Mouse (Mus musculus) MEL (cell line): ENCODE data around the gene Kcnh3. TPM values are rescaled to one million over a fixed set of nuclear protein-coding genes. Genes with fewer than 3 reads are reported as not detected.
"Not testable (repeated sequence)": the region's sequence is repeated elsewhere in the genome, so short reads cannot be mapped to it uniquely, and the experiment has no call there.

Experiments
- DNase-seq: peaks from one replicate; pipeline ENCODE4 v3.0.0; 2011; ENCODE audit warnings: low read depth, low spot score
- H3K27ac ChIP-seq: 2 replicates; pipeline ENCODE4 v1.5.1; 2012; ENCODE audit warnings: low read depth, mild to moderate bottlenecking, control low read depth, low read length, moderate library complexity; ENCODE audit not compliant: control insufficient read depth
- H3K27me3 ChIP-seq, 2 experiments: fragments of 150-350 bp in 1 of 2; sonication (generic) in 1 of 2; 2 replicates each; pipeline ENCODE4 v1.6.1; 2012; ENCODE audit warnings: low read length in 2 of 2, mild to moderate bottlenecking in 2 of 2, improper control_type of control experiment in 1 of 2, moderate library complexity in 1 of 2; ENCODE audit not compliant: insufficient read depth in 2 of 2, control insufficient read depth in 1 of 2
- H3K36me3 ChIP-seq, 2 experiments: 2 replicates each; pipeline ENCODE4 v1.6.1; 2012 to 2014; ENCODE audit warnings: low read length in 2 of 2, improper control_type of control experiment in 1 of 2, inconsistent platforms in 1 of 2, mild to moderate bottlenecking in 1 of 2; ENCODE audit not compliant: insufficient read depth in 2 of 2, control insufficient read depth in 1 of 2
- H3K4me1 ChIP-seq, 2 experiments: fragments of 150-350 bp in 1 of 2; sonication (generic) in 1 of 2; 2 replicates each; pipeline ENCODE4 v1.6.1; 2012; ENCODE audit warnings: low read length in 2 of 2, improper control_type of control experiment in 1 of 2, mild to moderate bottlenecking in 1 of 2; ENCODE audit not compliant: insufficient read depth in 2 of 2, control insufficient read depth in 1 of 2
- H3K4me3 ChIP-seq, 2 experiments: fragments of 150-350 bp in 1 of 2; sonication (generic) in 1 of 2; 2 replicates each; pipeline ENCODE4 v1.5.1; 2012; ENCODE audit warnings: low read depth in 2 of 2, low read length in 2 of 2, mild to moderate bottlenecking in 2 of 2, moderate library complexity in 2 of 2, control low read depth in 1 of 2, improper control_type of control experiment in 1 of 2; ENCODE audit not compliant: control insufficient read depth in 1 of 2, insufficient read depth in 1 of 2
- H3K79me2 ChIP-seq: 2 replicates; pipeline ENCODE4 v1.6.1; 2012; ENCODE audit warnings: mild to moderate bottlenecking, low read length, moderate library complexity; ENCODE audit not compliant: control insufficient read depth, poor library complexity, insufficient read depth
- H3K9ac ChIP-seq: 2 replicates; pipeline ENCODE4 v1.6.1; 2012; ENCODE audit warnings: low read depth, mild to moderate bottlenecking, control low read depth, low read length, moderate library complexity; ENCODE audit not compliant: control insufficient read depth, poor library complexity, severe bottlenecking
- H3K9me3 ChIP-seq: fragments of 150-350 bp; sonication (generic); replicated peaks from 2 replicates; pipeline ENCODE4 v1.6.1; 2012; ENCODE audit warnings: mild to moderate bottlenecking, low read length, improper control_type of control experiment, moderate library complexity; ENCODE audit not compliant: insufficient read depth
- BHLHE40 ChIP-seq: IDR thresholded peaks from 2 replicates; pipeline ENCODE4 v1.6.1; 2012; ENCODE audit warnings: low read depth, mild to moderate bottlenecking, inconsistent platforms, low read length, improper control_type of control experiment, borderline replicate concordance
- CHD1 ChIP-seq: IDR thresholded peaks from 2 replicates; pipeline ENCODE4 v1.6.1; 2012; ENCODE audit warnings: low read depth, mild to moderate bottlenecking, inconsistent platforms, low read length, improper control_type of control experiment
- E2F4 ChIP-seq: IDR thresholded peaks from 2 replicates; pipeline ENCODE4 v1.6.1; 2011; ENCODE audit warnings: low read depth, low read length, improper control_type of control experiment, borderline replicate concordance
- ELF1 ChIP-seq: IDR thresholded peaks from 2 replicates; pipeline ENCODE4 v1.6.1; 2014; ENCODE audit warnings: low read depth, mild to moderate bottlenecking, inconsistent platforms, low read length, improper control_type of control experiment, moderate library complexity
- EP300 ChIP-seq, 2 experiments: IDR thresholded peaks; 2 replicates each; pipeline ENCODE4 v1.6.1; 2011; ENCODE audit warnings: improper control_type of control experiment in 2 of 2, low read length in 2 of 2, low read depth in 1 of 2, mild to moderate bottlenecking in 1 of 2
- GABPA ChIP-seq: IDR thresholded peaks from 2 replicates; pipeline ENCODE4 v1.6.1; 2012; ENCODE audit warnings: low read depth, mild to moderate bottlenecking, inconsistent platforms, low read length, improper control_type of control experiment, moderate library complexity
- JUND ChIP-seq: IDR thresholded peaks from 2 replicates; pipeline ENCODE4 v1.6.1; 2011; ENCODE audit warnings: low read depth, mild to moderate bottlenecking, improper control_type of control experiment, low read length
- KAT2A ChIP-seq: conservative IDR thresholded peaks from 2 replicates; pipeline ENCODE4 v1.6.1; 2012; ENCODE audit warnings: low read depth, low read length, improper control_type of control experiment, inconsistent platforms
- MAZ ChIP-seq: IDR thresholded peaks from 2 replicates; pipeline ENCODE4 v1.6.1; 2012; ENCODE audit warnings: low read depth, mild to moderate bottlenecking, inconsistent platforms, low read length, improper control_type of control experiment
- MXI1 ChIP-seq: IDR thresholded peaks from 2 replicates; pipeline ENCODE4 v1.6.1; 2011; ENCODE audit warnings: mild to moderate bottlenecking, low read depth, low read length, improper control_type of control experiment
- NELFE ChIP-seq: IDR thresholded peaks from 2 replicates; pipeline ENCODE4 v1.6.1; 2011; ENCODE audit warnings: low read depth, low read length, improper control_type of control experiment
- POLR2AphosphoS5 ChIP-seq: IDR thresholded peaks from 2 replicates; pipeline ENCODE4 v1.6.1; 2012; ENCODE audit warnings: low read depth, borderline replicate concordance, mild to moderate bottlenecking, inconsistent platforms, low read length, moderate library complexity, mixed read lengths
- RAD21 ChIP-seq: IDR thresholded peaks from 2 replicates; pipeline ENCODE4 v1.6.1; 2011; ENCODE audit warnings: mild to moderate bottlenecking, low read depth, low read length, improper control_type of control experiment
- RCOR1 ChIP-seq: IDR thresholded peaks from 2 replicates; pipeline ENCODE4 v1.6.1; 2012; ENCODE audit warnings: low read depth, mild to moderate bottlenecking, inconsistent platforms, low read length, improper control_type of control experiment
- SMC3 ChIP-seq: IDR thresholded peaks from 2 replicates; pipeline ENCODE4 v1.6.1; 2011; ENCODE audit warnings: low read depth, low read length, improper control_type of control experiment
- TAL1 ChIP-seq: IDR thresholded peaks from 2 replicates; pipeline ENCODE4 v1.6.1; 2012; ENCODE audit warnings: mild to moderate bottlenecking, inconsistent platforms, low read length, moderate library complexity, mixed read lengths
- UBTF ChIP-seq: IDR thresholded peaks from 2 replicates; pipeline ENCODE4 v1.6.1; 2012; ENCODE audit warnings: low read depth, mild to moderate bottlenecking, inconsistent platforms, low read length, improper control_type of control experiment, moderate library complexity, borderline replicate concordance; ENCODE audit not compliant: insufficient read depth
- USF1 ChIP-seq: IDR thresholded peaks from 2 replicates; pipeline ENCODE4 v1.6.1; 2014; ENCODE audit warnings: low read depth, mild to moderate bottlenecking, inconsistent platforms, low read length, improper control_type of control experiment, moderate library complexity
- USF2 ChIP-seq, 2 experiments: IDR thresholded peaks; 2 replicates each; pipeline ENCODE4 v1.6.1; 2011 to 2012; ENCODE audit warnings: improper control_type of control experiment in 2 of 2, low read length in 2 of 2, borderline replicate concordance in 1 of 2, inconsistent platforms in 1 of 2, low read depth in 1 of 2, mild to moderate bottlenecking in 1 of 2; ENCODE audit not compliant: insufficient read depth in 1 of 2
- ZC3H11A ChIP-seq: IDR thresholded peaks from 2 replicates; pipeline ENCODE4 v1.6.1; 2012; ENCODE audit warnings: low read depth, mild to moderate bottlenecking, inconsistent platforms, low read length, improper control_type of control experiment
- ZKSCAN1 ChIP-seq: IDR thresholded peaks from 2 replicates; pipeline ENCODE4 v1.6.1; 2012; ENCODE audit warnings: low read depth, mild to moderate bottlenecking, inconsistent platforms, low read length, improper control_type of control experiment, moderate library complexity
- ZMIZ1 ChIP-seq: IDR thresholded peaks from 2 replicates; pipeline ENCODE4 v1.6.1; 2012; ENCODE audit warnings: low read depth, mild to moderate bottlenecking, inconsistent platforms, low read length, improper control_type of control experiment, moderate library complexity
- ZNF384 ChIP-seq: IDR thresholded peaks from 2 replicates; pipeline ENCODE4 v1.6.1; 2012; ENCODE audit warnings: low read depth, mild to moderate bottlenecking, inconsistent platforms, low read length, improper control_type of control experiment
- polyA plus RNA-seq, 2 experiments: library from polyadenylated mRNA; stranded (reverse) in 1 of 2; unstranded in 1 of 2; fragments of >175 nt in 1 of 2; fragments of >200 nt in 1 of 2; gene quantifications; 2 replicates each; pipeline versions ENCODE4 v1.2.1 to v1.2.4; 2012; ENCODE audit warnings: low replicate concordance in 2 of 2, low read depth in 1 of 2; ENCODE audit not compliant: insufficient read length in 2 of 2, insufficient read depth in 1 of 2, missing spikeins in 1 of 2
- total RNA-seq: library from RNA; depleted of rRNA; stranded (reverse); fragments of 300-350 nt; gene quantifications from 2 replicates; pipeline ENCODE4 v1.2.3, GENCODE M21; 2012

Kcnh3 gene
- total and polyA plus RNA-seq, 3 experiments: 0.15 to 1.3 TPM; not detected in 1

DNA sequence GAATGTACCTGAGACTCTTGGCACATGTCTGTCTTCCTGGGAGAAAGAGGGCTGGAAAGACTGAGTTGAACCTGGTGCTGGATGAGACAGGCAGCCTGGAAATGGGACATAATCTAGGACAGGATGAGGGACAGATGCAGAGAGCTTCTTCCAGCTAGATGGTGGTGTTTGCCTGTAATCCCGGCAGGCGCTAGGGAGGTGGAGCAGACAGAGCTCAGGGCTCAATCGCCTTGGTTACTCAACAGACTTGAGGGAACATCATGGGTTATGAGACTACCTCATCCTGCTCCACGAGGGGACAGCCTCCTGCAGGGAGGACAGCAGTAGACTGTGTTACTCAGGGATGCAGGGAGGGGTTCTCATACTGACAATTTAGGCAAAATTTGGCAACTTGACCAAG, 16.6 kb downstream of the Kcnh3 start:
- no peaks in the 10 kb centered on the region for H3K79me2 ChIP-seq
- H3K27me3 ChIP-seq: no peaks in the 10 kb centered on the region
- H3K9me3 ChIP-seq: no peaks in the 10 kb centered on the region
- no peak overlapping the region for H3K9ac ChIP-seq
- no peak overlapping the region for H3K27ac ChIP-seq
- no peaks in the 10 kb centered on the region for H3K4me1 ChIP-seq
- no peaks in the 10 kb centered on the region; a peak in 2 of 4 replicates for H3K36me3 ChIP-seq
- TF ChIP-seq UBTF (no peak), USF1 (no peak), MXI1 (no peak), ZKSCAN1 (no peak), ZMIZ1 (no peak), NELFE (no peak), ZNF384 (no peak), MAZ (no peak), KAT2A (no peak), USF2 (IDR thresholded peaks at IDR 0.05; ENCODE audit: borderline replicate concordance in 1 of 2, insufficient read depth in 1 of 2, low read depth in 1 of 2, low read length in 2 of 2) (no peak), RCOR1 (no peak), EP300 (IDR thresholded peaks at IDR 0.05; ENCODE audit: low read depth in 1 of 2, low read length in 2 of 2) (no peak), RAD21 (no peak)
- DNase-seq: no peak
- no peak overlapping the region for H3K4me3 ChIP-seq

DNA sequence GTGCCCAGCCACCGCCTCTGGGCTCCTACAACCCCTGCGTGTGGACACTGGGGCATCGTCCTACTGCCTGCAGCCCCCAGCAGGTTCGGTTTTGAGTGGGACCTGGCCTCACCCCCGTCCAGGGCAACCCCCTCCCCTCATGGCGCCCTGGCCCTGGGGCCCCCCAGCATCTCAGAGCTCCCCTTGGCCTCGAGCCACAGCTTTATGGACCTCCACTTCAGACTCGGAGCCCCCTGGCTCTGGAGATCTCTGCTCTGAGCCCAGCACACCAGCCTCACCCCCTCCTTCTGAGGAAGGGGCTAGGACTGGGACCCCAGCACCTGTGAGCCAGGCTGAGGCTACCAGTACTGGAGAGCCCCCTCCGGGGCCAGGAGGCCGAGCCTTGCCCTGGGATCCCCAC, 17.4 kb downstream of the Kcnh3 start:
- H3K4me1 ChIP-seq: no peaks in the 10 kb centered on the region
- no peak overlapping the region for H3K9ac ChIP-seq
- no peaks in the 10 kb centered on the region for H3K27me3 ChIP-seq
- no peak for DNase-seq
- H3K36me3 ChIP-seq: no peaks in the 10 kb centered on the region; a peak in 2 of 4 replicates
- no peaks in the 10 kb centered on the region for H3K9me3 ChIP-seq
- TF ChIP-seq ELF1 (no peak), POLR2AphosphoS5 (no peak), ZC3H11A (no peak), KAT2A (no peak), E2F4 (no peak), CHD1 (no peak), TAL1 (no peak), BHLHE40 (no peak), SMC3 (no peak), ZNF384 (no peak), GABPA (no peak), JUND (no peak), USF1 (no peak), RAD21 (no peak)
- TF ChIP-seq, all 39 proteins: peak for 0
- no peaks in the 10 kb centered on the region for H3K79me2 ChIP-seq
- no peak overlapping the region for H3K4me3 ChIP-seq
- H3K27ac ChIP-seq: no peak overlapping the region

GRCm38 (mm10) chr15:99246736-99247135, 22.1 kb downstream of the Kcnh3 start:
- not testable (repeated sequence) for H3K4me3 ChIP-seq, H3K27ac ChIP-seq, H3K9ac ChIP-seq, H3K9me3 ChIP-seq, H3K27me3 ChIP-seq, H3K4me1 ChIP-seq, H3K79me2 ChIP-seq, DNase-seq, H3K36me3 ChIP-seq
